Mouse (Mus musculus) limb, embryonic 14.5 days (tissue): ENCODE results near the gene Ndufb3. TPM values are rescaled to one million over a fixed set of nuclear protein-coding genes. Genes with fewer than 3 reads are reported as not detected.
"Not testable (repeated sequence)": the region's sequence is repeated elsewhere in the genome, so short reads cannot be mapped to it uniquely, and the experiment has no call there.

ENCODE experiments used
- ATAC-seq: fragments of 200-750 bp; cut with Nextera tagmentation; 2 replicates; pipeline ENCODE4 v1.8.0; 2017; ENCODE audit warnings: low read depth, moderate number of reproducible peaks, moderate TSS enrichment; ENCODE audit not compliant: low FRiP score
- DNase-seq: peaks from one replicate; pipeline ENCODE4 v3.0.0-alpha.2; 2015; ENCODE audit warnings: low spot score
- H3K27ac ChIP-seq: fragments of 300-500 bp; sonication (generic); replicated peaks from 2 replicates; pipeline ENCODE4 v1.5.1; 2014; ENCODE audit warnings: low read depth, mild to moderate bottlenecking, low read length, moderate library complexity, mixed read lengths
- H3K27me3 ChIP-seq: fragments of 300-500 bp; sonication (generic); 2 replicates; pipeline ENCODE4 v1.6.1; 2014; ENCODE audit warnings: low read length, mixed read lengths; ENCODE audit not compliant: control insufficient read depth, insufficient read depth
- H3K36me3 ChIP-seq: fragments of 300-500 bp; sonication (generic); 2 replicates; pipeline ENCODE4 v1.6.1; 2014; ENCODE audit warnings: mild to moderate bottlenecking, low read length, moderate library complexity, mixed read lengths; ENCODE audit not compliant: control insufficient read depth, insufficient read depth
- H3K4me1 ChIP-seq: fragments of 300-500 bp; sonication (generic); 2 replicates; pipeline ENCODE4 v1.6.1; 2014; ENCODE audit warnings: antibody characterized with exemption, low read length, mixed read lengths; ENCODE audit not compliant: control insufficient read depth, insufficient read depth
- H3K4me2 ChIP-seq: fragments of 300-500 bp; sonication (generic); replicated peaks from 2 replicates; pipeline ENCODE4 v1.6.1; 2014; ENCODE audit warnings: low read depth, mild to moderate bottlenecking, low read length, moderate library complexity; ENCODE audit not compliant: severe bottlenecking
- H3K4me3 ChIP-seq: fragments of 300-500 bp; sonication (generic); replicated peaks from 2 replicates; pipeline ENCODE4 v1.5.1; 2014; ENCODE audit warnings: low read length
- H3K9ac ChIP-seq: fragments of 300-500 bp; sonication (generic); 2 replicates; pipeline ENCODE4 v1.6.1; 2014; ENCODE audit warnings: mild to moderate bottlenecking, low read depth, low read length, moderate library complexity; ENCODE audit not compliant: severe bottlenecking
- H3K9me3 ChIP-seq: fragments of 300-500 bp; sonication (generic); 2 replicates; pipeline ENCODE4 v1.6.1; 2016; ENCODE audit warnings: low read length; ENCODE audit not compliant: control insufficient read depth
- POLR2A ChIP-seq: fragments of 200-500 bp; IDR thresholded peaks from 2 replicates; pipeline ENCODE4 v1.8.0; 2012; ENCODE audit warnings: inconsistent platforms, mild to moderate bottlenecking, moderate library complexity, borderline replicate concordance; ENCODE audit not compliant: insufficient read depth, insufficient read length; ENCODE audit errors: extremely low read depth
- WGBS: fragments of 180-500 bp; shearing (Covaris S2); extraction: QIAGEN DNeasy Blood & Tissue Kit; methylation state at CpG from one replicate; pipeline ENCODE4 v1.1.7; 2014; 5-methylcytosine and 5-hydroxymethylcytosine counted together
- polyA plus RNA-seq, 2 experiments: library from polyadenylated mRNA; depleted of rRNA in 1 of 2; stranded (reverse) in 1 of 2; unstranded in 1 of 2; fragments of >200 nt; fragmentation: Nextera tagmentation in 1 of 2; extraction: Ambion mirVana in 1 of 2; gene quantifications; 2 replicates each; pipeline versions ENCODE4 v1.2.1 to v1.2.3; 2012 to 2014

Gene Ndufb3
- polyA plus RNA-seq, 2 experiments, result 136 to 164 TPM

GRCm38 (mm10) chr1:58617076-58617475 is 30.9 kb downstream of the Ndufb3 start:
- Histone ChIP-seq H3K36me3 (no peaks in the 10 kb centered on the region), H3K27me3 (no peaks in the 10 kb centered on the region), H3K9ac (no peak overlapping the region), H3K4me3 (no peak overlapping the region), H3K4me1 (no peaks in the 10 kb centered on the region), H3K27ac (no peak overlapping the region), H3K4me2 (no peak overlapping the region), H3K9me3 (no peaks in the 10 kb centered on the region)
- WGBS, result 65% methylated on average over 5 of the region's 5 CpGs
- no peak for TF ChIP-seq POLR2A
- ATAC-seq, result no peak
- DNase-seq, result no peak

GRCm38 (mm10) chr1:58617978-58618668 is 31.9 kb downstream of the Ndufb3 start:
- H3K4me1 ChIP-seq, result no peaks in the 10 kb centered on the region
- no peaks in the 10 kb centered on the region for H3K27me3 ChIP-seq
- H3K4me2 ChIP-seq, result no peak overlapping the region
- no peaks in the 10 kb centered on the region for H3K36me3 ChIP-seq
- H3K4me3 ChIP-seq, result no peak overlapping the region
- no peak overlapping the region for H3K27ac ChIP-seq
- ATAC-seq (no peak), DNase-seq (no peak)
- TF ChIP-seq POLR2A, result no peak
- no peak overlapping the region for H3K9ac ChIP-seq
- 78% methylated on average over 6 of the region's 6 CpGs for WGBS
- no peaks in the 10 kb centered on the region for H3K9me3 ChIP-seq

- Histone ChIP-seq H3K27ac (no peak overlapping the region), H3K9me3 (no peaks in the 10 kb centered on the region), H3K36me3 (no peaks in the 10 kb centered on the region), H3K4me1 (no peaks in the 10 kb centered on the region), H3K4me3 (no peak overlapping the region), H3K4me2 (no peak overlapping the region), H3K9ac (no peak overlapping the region), H3K27me3 (no peaks in the 10 kb centered on the region)
- no peak for DNase-seq
- WGBS, result 82% methylated on average over 2 of the region's 2 CpGs
- ATAC-seq, result no peak
- TF ChIP-seq POLR2A, result no peak
Observed at GRCm38 (mm10) chr1:58618766-58619165, 32.6 kb downstream of the Ndufb3 start.

GRCm38 (mm10) chr1:58621251-58621650 is 35.1 kb downstream of the Ndufb3 start:
- no peaks in the 10 kb centered on the region for H3K4me1 ChIP-seq
- no peaks in the 10 kb centered on the region for H3K36me3 ChIP-seq
- H3K4me2 ChIP-seq, result no peak overlapping the region
- H3K27ac ChIP-seq, result no peak overlapping the region
- no peak overlapping the region for H3K9ac ChIP-seq
- H3K27me3 ChIP-seq, result no peaks in the 10 kb centered on the region
- DNase-seq (no peak), ATAC-seq (no peak)
- H3K9me3 ChIP-seq, result no peaks in the 10 kb centered on the region
- no peak overlapping the region for H3K4me3 ChIP-seq
- TF ChIP-seq POLR2A, result no peak
- 84% methylated on average over 3 of the region's 3 CpGs for WGBS

GRCm38 (mm10) chr1:58621996-58622748 is 36.0 kb downstream of the Ndufb3 start:
- H3K27me3 ChIP-seq, result no peaks in the 10 kb centered on the region
- H3K36me3 ChIP-seq, result no peaks in the 10 kb centered on the region
- ATAC-seq (no peak), DNase-seq (no peak)
- H3K27ac ChIP-seq, result no peak overlapping the region
- H3K4me3 ChIP-seq, result no peak overlapping the region
- H3K9ac ChIP-seq, result no peak overlapping the region
- H3K9me3 ChIP-seq, result no peaks in the 10 kb centered on the region
- H3K4me1 ChIP-seq, result no peaks in the 10 kb centered on the region
- H3K4me2 ChIP-seq, result no peak overlapping the region
- 64% methylated on average over 7 of the region's 7 CpGs for WGBS
- no peak for TF ChIP-seq POLR2A

GRCm38 (mm10) chr1:58628847-58629246 is 42.7 kb downstream of the Ndufb3 start:
- not testable (repeated sequence) for H3K36me3 ChIP-seq, H3K4me3 ChIP-seq, H3K9me3 ChIP-seq, H3K4me2 ChIP-seq, DNase-seq, H3K4me1 ChIP-seq, H3K27me3 ChIP-seq, H3K27ac ChIP-seq, ATAC-seq, H3K9ac ChIP-seq
- WGBS, result 40% methylated on average over 1 of the region's 2 CpGs
